Mouse (Mus musculus) liver, postnatal 0 days (tissue): ENCODE measurements at regions not wholly inside any gene's neighbourhood (a gene's known extent, or its start where the extent isn't known, plus 50 kb on each side); places are given as distances from the start of the nearest gene placed in this dataset.

Experiments
- CTCF ChIP-seq: sonication (generic); IDR thresholded peaks from 2 replicates; pipeline ENCODE4 v1.5.1; 2016; ENCODE audit warnings: antibody characterized with exemption, low read depth
- EP300 ChIP-seq: IDR thresholded peaks from 2 replicates; pipeline ENCODE4 v1.6.1; 2016; ENCODE audit warnings: antibody characterized with exemption, low read depth, mild to moderate bottlenecking

GRCm38 (mm10) chr12:70679701-70680425 lies 145.5 kb upstream of the Frmd6 start:
- no peak for TF ChIP-seq EP300
- no peak for TF ChIP-seq CTCF
